Mouse (Mus musculus) lung, postnatal 0 days (tissue): Measurements from ENCODE around the gene Mrpl43. TPM values are rescaled to one million over a fixed set of nuclear protein-coding genes. Genes with fewer than 3 reads are reported as not detected.

Source experiments
- ATAC-seq: fragments of 200-750 bp; cut with Nextera tagmentation; 2 replicates; pipeline ENCODE4 v1.8.0; 2017; ENCODE audit warnings: moderate library complexity
- DNase-seq: peaks from one replicate; pipeline ENCODE4 v3.0.0-alpha.2; 2016; ENCODE audit warnings: low spot score
- H3K27ac ChIP-seq: fragments of 300-500 bp; sonication (generic); 2 replicates; pipeline ENCODE4 v1.5.1; 2014; ENCODE audit warnings: antibody characterized with exemption, mild to moderate bottlenecking, low read length, mixed read lengths
- H3K27me3 ChIP-seq: fragments of 300-500 bp; sonication (generic); replicated peaks from 2 replicates; pipeline ENCODE4 v1.6.1; 2014; ENCODE audit warnings: low read length, mixed read lengths; ENCODE audit not compliant: insufficient read depth
- H3K36me3 ChIP-seq: fragments of 300-500 bp; sonication (generic); 2 replicates; pipeline ENCODE4 v1.6.1; 2014; ENCODE audit warnings: low read length, mixed read lengths; ENCODE audit not compliant: insufficient read depth
- H3K4me1 ChIP-seq: fragments of 300-500 bp; sonication (generic); 2 replicates; pipeline ENCODE4 v1.6.1; 2014; ENCODE audit warnings: antibody characterized with exemption, low read depth, low read length, mixed read lengths; ENCODE audit not compliant: insufficient read depth
- H3K4me2 ChIP-seq: fragments of 300-500 bp; sonication (generic); replicated peaks from 2 replicates; pipeline ENCODE4 v1.6.1; 2014; ENCODE audit warnings: low read depth, mild to moderate bottlenecking, low read length, moderate library complexity, mixed read lengths
- H3K4me3 ChIP-seq: fragments of 300-500 bp; sonication (generic); 2 replicates; pipeline ENCODE4 v1.5.1; 2014; ENCODE audit warnings: low read depth, low read length
- H3K9ac ChIP-seq: fragments of 300-500 bp; sonication (generic); replicated peaks from 2 replicates; pipeline ENCODE4 v1.6.1; 2014; ENCODE audit warnings: low read depth, mild to moderate bottlenecking
- H3K9me3 ChIP-seq: fragments of 300-500 bp; sonication (generic); 2 replicates; pipeline ENCODE4 v1.6.1; 2016; ENCODE audit warnings: low read length, mixed read lengths
- CTCF ChIP-seq: IDR thresholded peaks from 2 replicates; pipeline ENCODE4 v1.5.1; 2016; ENCODE audit warnings: antibody characterized with exemption, mild to moderate bottlenecking
- EP300 ChIP-seq: IDR thresholded peaks from 2 replicates; pipeline ENCODE4 v1.6.1; 2016; ENCODE audit warnings: antibody characterized with exemption, mild to moderate bottlenecking, control low read depth
- WGBS: fragments of 180-500 bp; shearing (Covaris S2); extraction: QIAGEN DNeasy Blood & Tissue Kit; methylation state at CpG from one replicate; pipeline ENCODE4 v1.1.7; 2014; 5-methylcytosine and 5-hydroxymethylcytosine counted together
- polyA plus RNA-seq: library from polyadenylated mRNA; unstranded; fragments of >200 nt; fragmentation: Nextera tagmentation; extraction: Ambion mirVana; gene quantifications from 2 replicates; pipeline ENCODE4 v1.2.1, GENCODE M21; 2015

The Mrpl43 gene
- polyA plus RNA-seq, 1 experiment from 2014 or later: 63.3 TPM

- Histone ChIP-seq H3K4me1 (no peaks in the 10 kb centered on the region), H3K4me3 (no peak overlapping the region), H3K27ac (no peak overlapping the region), H3K27me3 (no peaks in the 10 kb centered on the region), H3K9me3 (no peaks in the 10 kb centered on the region), H3K4me2 (no peak overlapping the region), H3K36me3 (peaks cover 13% of the 10 kb centered on the region; the same call in 1 of the 2 replicates), H3K9ac (no peak overlapping the region)
- no peak for ATAC-seq
- WGBS: 65% methylated on average over 7 of the region's 7 CpGs
- no peak for DNase-seq
- TF ChIP-seq EP300 (no peak), CTCF (no peak)
These were observed 23.6 kb downstream of the Mrpl43 start for GRCm38 (mm10) chr19:44982477-44983115.

- WGBS: 95% methylated on average over 2 of the region's 2 CpGs
- Histone ChIP-seq H3K4me1 (no peaks in the 10 kb centered on the region), H3K27me3 (no peaks in the 10 kb centered on the region), H3K4me3 (no peak overlapping the region), H3K9ac (no peak overlapping the region), H3K27ac (no peak overlapping the region), H3K4me2 (no peak overlapping the region), H3K9me3 (no peaks in the 10 kb centered on the region), H3K36me3 (peaks cover 18% of the 10 kb centered on the region; the same call in 1 of the 2 replicates)
- no peak for ATAC-seq
- no peak for DNase-seq
- TF ChIP-seq EP300 (no peak), CTCF (no peak)
These were observed 25.5 kb downstream of the Mrpl43 start for GRCm38 (mm10) chr19:44980787-44981186.

- TF ChIP-seq EP300 (no peak), CTCF (no peak)
- Histone ChIP-seq H3K4me2 (no peak overlapping the region), H3K4me1 (no peaks in the 10 kb centered on the region), H3K9me3 (no peaks in the 10 kb centered on the region), H3K36me3 (peaks cover 47% of the 10 kb centered on the region), H3K27ac (no peak overlapping the region), H3K9ac (no peak overlapping the region), H3K4me3 (no peak overlapping the region), H3K27me3 (no peaks in the 10 kb centered on the region)
- 89% methylated on average over 6 of the region's 6 CpGs for WGBS
- no peak for DNase-seq
- no peak for ATAC-seq
These were observed 29.1 kb downstream of the Mrpl43 start for GRCm38 (mm10) chr19:44977148-44977547.

GRCm38 (mm10) chr19:44976636-44977035 lies 29.6 kb downstream of the Mrpl43 start:
- peaks cover 47% of the 10 kb centered on the region for H3K36me3 ChIP-seq
- H3K4me3 ChIP-seq: no peak overlapping the region
- H3K9ac ChIP-seq: no peak overlapping the region
- no peaks in the 10 kb centered on the region for H3K4me1 ChIP-seq
- no peak overlapping the region for H3K4me2 ChIP-seq
- WGBS: 76% methylated on average over 6 of the region's 6 CpGs
- H3K9me3 ChIP-seq: no peaks in the 10 kb centered on the region
- no peaks in the 10 kb centered on the region for H3K27me3 ChIP-seq
- DNase-seq (no peak), ATAC-seq (no peak)
- TF ChIP-seq EP300 (no peak), CTCF (no peak)
- no peak overlapping the region for H3K27ac ChIP-seq

- WGBS: 70% methylated on average over 3 of the region's 3 CpGs
- Histone ChIP-seq H3K9ac (no peak overlapping the region), H3K9me3 (no peaks in the 10 kb centered on the region), H3K4me3 (no peak overlapping the region), H3K4me2 (no peak overlapping the region), H3K27ac (no peak overlapping the region), H3K36me3 (peaks cover 36% of the 10 kb centered on the region), H3K4me1 (no peaks in the 10 kb centered on the region), H3K27me3 (no peaks in the 10 kb centered on the region)
- TF ChIP-seq EP300 (no peak), CTCF (no peak)
- ATAC-seq (no peak), DNase-seq (no peak)
These were observed 37.9 kb downstream of the Mrpl43 start for GRCm38 (mm10) chr19:44968329-44968728.

- Histone ChIP-seq H3K27ac (no peak overlapping the region), H3K4me1 (no peaks in the 10 kb centered on the region), H3K4me2 (no peak overlapping the region), H3K9me3 (no peaks in the 10 kb centered on the region), H3K4me3 (no peak overlapping the region), H3K27me3 (no peaks in the 10 kb centered on the region), H3K9ac (no peak overlapping the region), H3K36me3 (peaks cover 38% of the 10 kb centered on the region)
- TF ChIP-seq CTCF: no peak
- TF ChIP-seq EP300: no peak
- ATAC-seq: no peak
- 100% methylated on average over 1 of the region's 1 CpGs for WGBS
- DNase-seq: no peak
These were observed 40.3 kb downstream of the Mrpl43 start for GRCm38 (mm10) chr19:44965978-44966377.
